Mouse (Mus musculus) E14TG2a.4 (cell line): ENCODE data around the gene Pla2g5.
A peak's percentile ranks its signal among the peaks of the same experiment; 100 is the strongest.
"Not testable (repeated sequence)": the region's sequence is repeated elsewhere in the genome, so short reads cannot be mapped to it uniquely, and the experiment has no call there.

Experiments used
- H3K27me3 ChIP-seq: 2 replicates; pipeline ENCODE4 v1.6.1; 2014; ENCODE audit warnings: low read length, control low read depth; ENCODE audit not compliant: insufficient read depth
- H3K36me3 ChIP-seq: 2 replicates; pipeline ENCODE4 v1.6.1; 2014; ENCODE audit warnings: low read length, control low read depth; ENCODE audit not compliant: insufficient read depth
- H3K4me1 ChIP-seq: replicated peaks from 2 replicates; pipeline ENCODE4 v1.6.1; 2014; ENCODE audit warnings: low read depth, low read length, control low read depth
- H3K4me3 ChIP-seq: replicated peaks from 2 replicates; pipeline ENCODE4 v1.5.1; 2014; ENCODE audit warnings: mild to moderate bottlenecking, low read length
- H3K9me3 ChIP-seq: 2 replicates; pipeline ENCODE4 v1.6.1; 2014; ENCODE audit warnings: low read length, control low read depth
- CTCF ChIP-seq: conservative IDR thresholded peaks from 2 replicates; pipeline ENCODE4 v1.5.1; 2014; ENCODE audit warnings: low read length
- NANOG ChIP-seq: IDR thresholded peaks from 2 replicates; pipeline ENCODE4 v1.6.1; 2014; ENCODE audit warnings: borderline replicate concordance, low read length, mixed read lengths
- POU5F1 ChIP-seq: IDR thresholded peaks from 2 replicates; pipeline ENCODE4 v1.6.1; 2014; ENCODE audit warnings: low read length, borderline replicate concordance

The Pla2g5 gene

DNA sequence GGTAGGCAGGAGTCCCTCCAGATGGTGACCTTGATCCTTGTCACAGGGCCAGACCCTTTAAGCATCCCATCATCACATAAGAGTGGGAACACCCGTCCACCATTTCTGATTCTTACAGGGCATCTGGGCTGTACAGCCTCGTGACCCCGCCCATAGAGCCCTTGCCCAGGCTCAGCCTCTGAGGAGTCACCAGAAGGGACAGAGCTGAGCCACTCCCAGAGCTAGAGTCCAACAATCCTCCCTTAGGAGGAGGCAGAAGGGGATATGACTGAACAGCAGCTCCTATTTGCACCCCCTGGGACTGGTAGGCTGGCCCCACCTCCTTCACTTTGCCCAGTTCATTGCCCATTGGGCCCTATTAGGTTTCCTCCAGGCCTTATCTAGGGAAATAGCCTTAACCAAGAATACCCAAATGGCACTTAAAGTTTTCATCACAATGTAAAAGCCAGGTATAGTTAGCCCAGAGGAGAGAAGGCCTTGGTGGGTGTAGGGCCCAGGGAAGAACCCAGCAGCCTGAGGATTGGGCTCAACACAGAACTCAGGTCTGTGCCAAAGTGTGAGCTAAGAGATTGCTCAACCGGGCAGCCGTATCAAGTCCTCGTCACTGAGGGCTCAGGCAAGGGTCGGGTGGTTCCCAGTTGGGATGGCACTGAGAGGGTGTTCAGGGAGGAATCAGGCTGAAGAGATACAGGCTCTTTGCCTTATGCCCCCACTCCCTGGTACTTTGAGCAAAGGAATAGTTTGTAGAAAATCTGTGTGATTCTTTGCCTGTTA lies 17.7 kb upstream of the Pla2g5 start:
- TF ChIP-seq NANOG (no peak), POU5F1 (no peak), CTCF (no peak)
- H3K36me3 ChIP-seq, result no peaks in the 10 kb centered on the region
- H3K27me3 ChIP-seq, result peaks cover 10% of the 10 kb centered on the region
- H3K4me1 ChIP-seq, result peaks cover 48% of the 10 kb centered on the region
- H3K9me3 ChIP-seq, result no peaks in the 10 kb centered on the region
- H3K4me3 ChIP-seq, result peak overlapping the region; percentile 49; the same call in 1 of the 2 replicates

DNA sequence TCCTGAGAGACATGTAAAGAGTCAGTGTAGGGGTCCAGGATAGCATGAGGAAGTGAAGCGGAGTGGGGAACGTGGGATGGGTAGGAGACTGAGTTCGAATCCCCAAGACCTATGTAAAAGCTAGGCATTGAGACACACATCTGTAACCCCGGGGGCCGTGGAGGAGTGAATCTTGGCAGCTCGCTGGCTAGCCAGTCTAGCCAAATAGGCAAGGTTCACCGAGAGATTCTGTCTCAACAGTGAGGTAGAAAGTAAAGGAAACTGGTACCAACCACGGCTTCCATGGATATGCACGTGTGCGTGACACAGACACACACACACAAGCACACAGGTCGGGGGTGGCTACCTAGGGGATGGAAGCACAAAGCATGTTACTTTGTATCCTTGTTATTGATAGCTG lies 16.5 kb upstream of the Pla2g5 start:
- H3K36me3 ChIP-seq, result no peaks in the 10 kb centered on the region
- peaks cover 48% of the 10 kb centered on the region for H3K4me1 ChIP-seq
- H3K9me3 ChIP-seq, result no peaks in the 10 kb centered on the region
- TF ChIP-seq NANOG (no peak), CTCF (no peak), POU5F1 (no peak)
- peaks cover 10% of the 10 kb centered on the region for H3K27me3 ChIP-seq
- H3K4me3 ChIP-seq, result peak overlapping the region; percentile 43; the same call in 1 of the 2 replicates

DNA sequence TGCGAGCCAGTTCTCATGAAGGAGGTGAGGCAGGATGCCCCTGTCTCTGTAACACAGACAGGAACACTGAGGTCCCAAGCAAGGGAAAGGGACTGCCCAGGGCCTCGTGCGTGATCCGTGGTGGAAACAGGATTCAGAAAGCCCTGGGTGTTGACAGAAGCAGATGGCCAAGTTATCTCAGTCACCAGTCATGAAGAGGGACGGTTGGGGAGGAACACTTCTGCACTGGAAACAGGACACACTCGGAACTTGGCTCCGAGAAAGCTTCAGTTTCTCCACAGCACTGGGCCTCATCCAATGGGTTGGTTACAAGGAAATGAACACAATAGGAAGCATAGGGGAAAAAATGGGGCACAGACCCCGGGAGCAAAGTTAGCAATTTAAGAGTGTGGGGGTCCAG lies 15.5 kb upstream of the Pla2g5 start:
- Histone ChIP-seq H3K9me3 (no peaks in the 10 kb centered on the region), H3K4me1 (peaks cover 48% of the 10 kb centered on the region), H3K27me3 (peaks cover 10% of the 10 kb centered on the region), H3K4me3 (no peak overlapping the region), H3K36me3 (no peaks in the 10 kb centered on the region)
- TF ChIP-seq POU5F1, result no peak
- no peak for TF ChIP-seq CTCF
- TF ChIP-seq NANOG, result no peak

DNA sequence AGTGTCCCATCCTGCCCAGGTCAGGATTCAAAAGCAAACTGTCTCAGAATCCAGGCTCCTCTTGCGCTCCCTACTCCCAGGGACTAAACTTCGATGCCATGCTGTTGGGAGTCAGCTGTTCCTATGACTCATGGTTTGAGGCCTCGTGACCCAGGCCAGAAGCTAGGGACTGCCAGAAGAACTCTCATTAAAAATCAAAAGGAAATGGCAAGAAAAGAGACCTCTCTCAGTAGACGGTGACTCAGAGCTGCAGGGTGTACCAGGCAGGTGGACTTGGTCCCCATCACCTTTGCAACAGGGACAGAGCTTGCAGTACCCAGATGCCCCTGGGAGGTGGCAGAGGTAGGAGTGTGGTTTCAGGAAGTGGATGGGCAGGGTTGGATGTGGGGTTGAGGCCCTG lies 14.4 kb upstream of the Pla2g5 start, which contains the start of gene Pla2g2e:
Gene Pla2g2e (plus strand): TSS at position 212 of the 400 bp plus-strand sequence.
- no peaks in the 10 kb centered on the region; the same call in 1 of the 2 replicates for H3K9me3 ChIP-seq
- no peak within 1 kb of the TSS for H3K4me3 ChIP-seq
- no peak for TF ChIP-seq CTCF
- TF ChIP-seq POU5F1, result no peak
- TF ChIP-seq NANOG, result no peak
- peaks cover 10% of the 10 kb centered on the region for H3K27me3 ChIP-seq
- H3K36me3 ChIP-seq, result no peaks in the 10 kb centered on the region
- H3K4me1 ChIP-seq, result peaks cover 46% of the 10 kb centered on the region

DNA sequence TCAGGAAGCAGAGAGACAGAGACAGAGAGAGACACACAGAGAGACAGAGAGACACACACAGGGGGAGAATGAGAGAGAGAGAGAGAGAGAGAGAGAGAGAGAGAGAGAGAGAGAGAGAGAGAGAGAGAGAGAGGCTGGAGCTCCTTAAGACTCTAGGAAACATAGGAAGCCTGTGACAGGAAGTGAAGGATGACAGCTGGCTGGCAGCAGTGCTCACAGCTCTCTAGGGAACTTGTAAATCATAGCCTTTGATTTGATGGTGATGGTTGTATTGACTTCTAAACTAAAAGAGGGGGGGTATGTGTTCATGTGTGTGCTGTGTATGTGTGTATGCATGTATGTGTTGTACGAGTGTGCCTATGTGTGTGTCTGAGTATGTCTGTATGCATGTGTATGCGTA lies 12.7 kb upstream of the Pla2g5 start:
- Histone ChIP-seq H3K9me3 (no peaks in the 10 kb centered on the region; the same call in 1 of the 2 replicates), H3K4me1 (peaks cover 29% of the 10 kb centered on the region), H3K36me3 (no peaks in the 10 kb centered on the region), H3K27me3 (peaks cover 2% of the 10 kb centered on the region), H3K4me3 (no peak overlapping the region)
- no peak for TF ChIP-seq NANOG
- TF ChIP-seq CTCF, result no peak
- TF ChIP-seq POU5F1, result no peak

DNA sequence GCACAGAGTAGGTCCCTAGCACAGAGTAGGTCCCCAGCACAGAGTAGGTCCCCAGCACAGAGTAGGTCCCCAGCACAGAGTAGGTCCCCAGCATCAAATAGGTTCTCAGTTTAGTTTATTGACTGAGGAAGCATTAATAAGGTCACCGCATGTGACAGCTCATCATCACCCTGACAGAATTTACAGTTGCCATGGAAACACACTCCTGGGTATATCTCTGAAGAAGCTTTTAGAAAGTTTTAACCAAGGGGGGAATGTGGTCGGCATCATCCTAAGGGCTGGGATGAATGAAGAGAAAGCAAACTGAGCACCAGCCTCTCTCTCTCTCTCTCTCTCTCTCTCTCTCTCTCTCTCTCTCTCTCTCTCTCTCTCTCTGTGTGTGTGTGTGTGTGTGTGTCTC lies 12.0 kb upstream of the Pla2g5 start:
- not testable (repeated sequence) for H3K4me3 ChIP-seq, H3K36me3 ChIP-seq, H3K27me3 ChIP-seq, H3K9me3 ChIP-seq
- peaks cover 22% of the 10 kb centered on the region for H3K4me1 ChIP-seq

DNA sequence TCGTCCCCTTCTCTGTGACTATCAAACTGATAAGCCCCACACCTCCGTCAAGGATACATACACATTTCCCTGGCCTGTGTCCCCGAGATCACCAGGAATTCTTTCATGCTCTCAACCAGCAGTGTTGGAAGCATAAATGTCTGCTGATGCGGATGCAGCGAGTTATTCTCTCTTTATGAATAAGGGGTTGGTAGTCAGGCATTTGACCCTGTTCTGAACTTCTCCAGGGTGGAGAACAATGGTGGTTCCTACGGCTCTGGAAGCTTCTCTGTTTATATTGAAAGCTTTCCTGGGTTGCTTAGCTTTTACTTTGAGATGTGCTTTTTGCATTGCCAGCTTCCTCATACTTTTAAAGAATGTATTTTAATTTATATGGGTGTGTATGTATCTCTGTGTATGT lies 10.6 kb upstream of the Pla2g5 start, which contains the start of gene Gm13030:
Gene Gm13030 (minus strand): TSS at position 101 of the 400 bp plus-strand sequence.
- Histone ChIP-seq H3K36me3 (no peaks in the 10 kb centered on the region), H3K27me3 (no peaks in the 10 kb centered on the region; the same call in 1 of the 2 replicates), H3K4me1 (peaks cover 9% of the 10 kb centered on the region), H3K4me3 (no peak within 1 kb of the TSS), H3K9me3 (no peaks in the 10 kb centered on the region; the same call in 1 of the 2 replicates)
- TF ChIP-seq POU5F1, result no peak
- no peak for TF ChIP-seq CTCF

DNA sequence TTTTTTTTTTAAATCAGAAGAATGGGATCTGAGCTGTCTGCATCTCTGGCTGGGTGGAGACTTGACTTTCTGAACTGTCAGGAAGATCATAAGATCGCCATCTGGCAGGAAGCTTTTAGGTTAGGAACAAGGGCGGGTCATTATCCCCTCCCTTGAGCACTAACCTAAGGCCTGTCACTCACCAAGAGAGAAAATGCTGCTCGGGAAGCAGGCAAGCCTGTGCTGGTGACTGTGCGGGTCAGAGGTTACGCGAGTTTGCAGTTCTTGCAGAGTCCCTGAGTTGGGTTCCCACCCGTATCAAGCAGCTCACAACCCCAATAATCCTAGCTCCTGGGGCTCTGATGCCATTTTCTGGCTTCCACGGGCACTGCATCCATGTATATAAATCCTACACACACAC lies 5.4 kb upstream of the Pla2g5 start:
- H3K9me3 ChIP-seq, result no peaks in the 10 kb centered on the region; the same call in 1 of the 2 replicates
- H3K4me1 ChIP-seq, result peaks cover 38% of the 10 kb centered on the region
- H3K36me3 ChIP-seq, result no peaks in the 10 kb centered on the region
- no peak for TF ChIP-seq CTCF
- no peak for TF ChIP-seq POU5F1
- TF ChIP-seq NANOG, result no peak
- H3K27me3 ChIP-seq, result no peaks in the 10 kb centered on the region
- no peak overlapping the region for H3K4me3 ChIP-seq

DNA sequence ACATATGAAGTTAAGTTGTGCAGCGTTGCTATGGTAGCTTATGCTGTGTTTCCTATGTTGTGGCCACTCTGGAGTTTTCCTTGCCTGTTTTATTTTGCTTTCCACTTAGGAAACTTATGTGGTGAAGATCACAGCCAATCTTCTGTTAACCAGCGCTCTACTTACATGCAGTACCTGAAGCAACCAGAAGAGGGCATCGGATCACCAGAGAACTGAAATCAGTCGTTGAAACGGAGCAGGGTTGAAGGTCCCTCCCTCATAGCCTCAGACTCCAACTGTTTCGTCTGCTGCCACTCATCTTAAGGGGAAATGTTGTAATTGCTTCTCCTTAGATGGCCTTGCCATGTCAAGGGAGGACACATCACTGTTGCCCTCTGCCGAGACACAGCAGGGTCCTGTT lies 3.1 kb upstream of the Pla2g5 start:
- no peaks in the 10 kb centered on the region for H3K27me3 ChIP-seq
- no peak for TF ChIP-seq POU5F1
- TF ChIP-seq CTCF, result peak; percentile 84
- no peaks in the 10 kb centered on the region for H3K36me3 ChIP-seq
- H3K4me3 ChIP-seq, result no peak overlapping the region
- 0 out of 2 replicates have a peak, but pooled peaks cover 3% of the 10 kb centered on the region for H3K9me3 ChIP-seq
- peaks cover 60% of the 10 kb centered on the region for H3K4me1 ChIP-seq
